Mouse (Mus musculus) ovary, adult 18-20 months (tissue): ENCODE data around the gene Casp3.
A peak's percentile ranks its signal among the peaks of the same experiment; 100 is the strongest.

Source experiments
- DNase-seq: peaks from one replicate; pipeline ENCODE4 v3.0.0; 2022; ENCODE audit warnings: low spot score, mixed read lengths

Gene Casp3

GRCm38 (mm10) chr8:46606930-46607329 is 10.2 kb upstream of the Casp3 start:
- DNase-seq: no peak

- DNase-seq: no peak
Observed at GRCm38 (mm10) chr8:46611557-46611956, 5.5 kb upstream of the Casp3 start.

- DNase-seq: no peak
Observed at GRCm38 (mm10) chr8:46612913-46613312, 4.2 kb upstream of the Casp3 start.

GRCm38 (mm10) chr8:46613377-46613776 is 3.7 kb upstream of the Casp3 start:
- no peak for DNase-seq

GRCm38 (mm10) chr8:46615936-46616335 is 1.2 kb upstream of the Casp3 start:
- DNase-seq: no peak

GRCm38 (mm10) chr8:46617690-46618620 is 864 bp downstream of the Casp3 start:
- DNase-seq: no peak

GRCm38 (mm10) chr8:46618639-46619320 is 1.7 kb downstream of the Casp3 start:
- DNase-seq: no peak

GRCm38 (mm10) chr8:46622446-46623270 is 5.6 kb downstream of the Casp3 start:
- DNase-seq: no peak

GRCm38 (mm10) chr8:46625166-46625565 is 8.1 kb downstream of the Casp3 start:
- no peak for DNase-seq

- DNase-seq: no peak
Observed at GRCm38 (mm10) chr8:46626642-46627041, 9.6 kb downstream of the Casp3 start.

- DNase-seq: no peak
Observed at GRCm38 (mm10) chr8:46627881-46628280, 10.8 kb downstream of the Casp3 start.

GRCm38 (mm10) chr8:46628645-46629044 is 11.6 kb downstream of the Casp3 start:
- no peak for DNase-seq

- no peak for DNase-seq
Observed at GRCm38 (mm10) chr8:46630422-46630821, 13.3 kb downstream of the Casp3 start.

- no peak for DNase-seq
Observed at GRCm38 (mm10) chr8:46630932-46631331, 13.8 kb downstream of the Casp3 start.

GRCm38 (mm10) chr8:46639010-46639571 is 22.0 kb downstream of the Casp3 start:
- DNase-seq: peak; percentile 56

- DNase-seq: no peak
Observed at GRCm38 (mm10) chr8:46639852-46640251, 22.8 kb downstream of the Casp3 start.

GRCm38 (mm10) chr8:46641272-46641671 is 24.2 kb downstream of the Casp3 start:
- no peak for DNase-seq

GRCm38 (mm10) chr8:46648421-46648820 is 31.3 kb downstream of the Casp3 start:
- no peak for DNase-seq

- DNase-seq: no peak
Observed at GRCm38 (mm10) chr8:46651872-46652271, 34.8 kb downstream of the Casp3 start.

- DNase-seq: no peak
Observed at GRCm38 (mm10) chr8:46655919-46656318, 38.8 kb downstream of the Casp3 start.

- no peak for DNase-seq
Observed at GRCm38 (mm10) chr8:46671496-46671895, 54.4 kb downstream of the Casp3 start.
